Mouse (Mus musculus) cerebellum, postnatal 4 days (tissue): ENCODE measurements at regions not wholly inside any gene's neighbourhood (a gene's known extent, or its start where the extent isn't known, plus 50 kb on each side); places are given as distances from the start of the nearest gene placed in this dataset.

ENCODE experiments used
- DNase-seq, 2 experiments: peaks; one replicate each; pipeline ENCODE4 v3.0.0; 2022; ENCODE audit warnings: low spot score in 2 of 2, mixed read lengths in 1 of 2

GRCm38 (mm10) chr15:61411821-61412220 is 489.0 kb upstream of the A1bg start:
- DNase-seq: no peak

GRCm38 (mm10) chr15:61410789-61411188 is 488.0 kb upstream of the A1bg start:
- DNase-seq: no peak

GRCm38 (mm10) chr15:61408621-61409020 is 485.8 kb upstream of the A1bg start:
- no peak for DNase-seq

- DNase-seq: no peak
These were observed 477.9 kb upstream of the A1bg start for GRCm38 (mm10) chr15:61400720-61401119.

- no peak for DNase-seq
These were observed 477.2 kb upstream of the A1bg start for GRCm38 (mm10) chr15:61399971-61400370.

- DNase-seq: no peak
These were observed 476.0 kb upstream of the A1bg start for GRCm38 (mm10) chr15:61398829-61399228.

GRCm38 (mm10) chr15:61397061-61397460 is 474.2 kb upstream of the A1bg start:
- DNase-seq: no peak

GRCm38 (mm10) chr15:61395296-61395826 is 472.5 kb upstream of the A1bg start:
- no peak for DNase-seq

- DNase-seq: no peak
These were observed 457.9 kb upstream of the A1bg start for GRCm38 (mm10) chr15:61380666-61381065.

GRCm38 (mm10) chr15:61366276-61366675 is 443.5 kb upstream of the A1bg start:
- DNase-seq: no peak

GRCm38 (mm10) chr15:61365511-61365910 is 442.7 kb upstream of the A1bg start:
- no peak for DNase-seq

GRCm38 (mm10) chr15:61364461-61364860 is 441.6 kb upstream of the A1bg start:
- DNase-seq: no peak

GRCm38 (mm10) chr15:61361254-61361653 is 438.4 kb upstream of the A1bg start:
- no peak for DNase-seq

- DNase-seq: no peak
These were observed 432.5 kb upstream of the A1bg start for GRCm38 (mm10) chr15:61355344-61355743.

GRCm38 (mm10) chr15:61351729-61352342 is 429.0 kb upstream of the A1bg start:
- DNase-seq: no peak

- DNase-seq: no peak
These were observed 422.3 kb upstream of the A1bg start for GRCm38 (mm10) chr15:61345101-61345500.

- no peak for DNase-seq
These were observed 419.8 kb upstream of the A1bg start for GRCm38 (mm10) chr15:61342618-61343017.

GRCm38 (mm10) chr15:61327925-61328324 is 405.1 kb upstream of the A1bg start:
- no peak for DNase-seq

GRCm38 (mm10) chr15:61322243-61322642 is 399.4 kb upstream of the A1bg start:
- DNase-seq: no peak

- no peak for DNase-seq
These were observed 386.8 kb upstream of the A1bg start for GRCm38 (mm10) chr15:61309452-61310165.

- no peak for DNase-seq
These were observed 386.1 kb upstream of the A1bg start for GRCm38 (mm10) chr15:61308936-61309335.

GRCm38 (mm10) chr15:61304546-61304945 is 381.7 kb upstream of the A1bg start:
- no peak for DNase-seq

- no peak for DNase-seq
These were observed 377.0 kb upstream of the A1bg start for GRCm38 (mm10) chr15:61299796-61300195.
